Mouse (Mus musculus) CD4-positive helper T cell, adult 2 months (primary cell): ENCODE data around the gene Clec4n.
"Not testable (repeated sequence)": the region's sequence is repeated elsewhere in the genome, so short reads cannot be mapped to it uniquely, and the experiment has no call there.

Source experiments
- DNase-seq: peaks from one replicate; pipeline ENCODE4 v3.0.0-alpha.2; 2012; ENCODE audit warnings: low read depth, missing footprints, low spot score

The Clec4n gene

DNA sequence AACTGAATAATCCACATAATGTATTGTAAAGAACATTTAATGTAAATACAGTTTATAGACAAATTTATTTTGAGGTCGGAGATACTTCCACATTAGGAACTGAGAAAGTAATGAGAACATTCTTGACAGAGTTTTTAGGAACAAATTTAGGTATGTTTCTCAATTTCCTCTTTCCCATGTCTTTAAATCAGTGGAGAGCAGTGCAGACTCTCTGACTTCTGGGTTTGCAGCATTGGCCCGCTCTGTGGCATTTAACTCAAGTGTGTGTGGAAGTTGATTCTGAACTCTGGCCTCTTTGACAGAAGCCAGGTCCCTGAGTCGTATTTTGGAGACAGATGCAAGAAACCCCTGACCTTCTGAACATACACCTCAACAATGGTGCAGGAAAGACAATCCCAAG lies at the start of gene Clec4n:
TSS of gene Clec4n (plus strand) at position 200 of the 400 bp plus-strand sequence.
- DNase-seq, result no peak

GRCm38 (mm10) chr6:123184862-123185261 lies 44.8 kb upstream of the Clec4n start:
- not testable (repeated sequence) for DNase-seq

DNA sequence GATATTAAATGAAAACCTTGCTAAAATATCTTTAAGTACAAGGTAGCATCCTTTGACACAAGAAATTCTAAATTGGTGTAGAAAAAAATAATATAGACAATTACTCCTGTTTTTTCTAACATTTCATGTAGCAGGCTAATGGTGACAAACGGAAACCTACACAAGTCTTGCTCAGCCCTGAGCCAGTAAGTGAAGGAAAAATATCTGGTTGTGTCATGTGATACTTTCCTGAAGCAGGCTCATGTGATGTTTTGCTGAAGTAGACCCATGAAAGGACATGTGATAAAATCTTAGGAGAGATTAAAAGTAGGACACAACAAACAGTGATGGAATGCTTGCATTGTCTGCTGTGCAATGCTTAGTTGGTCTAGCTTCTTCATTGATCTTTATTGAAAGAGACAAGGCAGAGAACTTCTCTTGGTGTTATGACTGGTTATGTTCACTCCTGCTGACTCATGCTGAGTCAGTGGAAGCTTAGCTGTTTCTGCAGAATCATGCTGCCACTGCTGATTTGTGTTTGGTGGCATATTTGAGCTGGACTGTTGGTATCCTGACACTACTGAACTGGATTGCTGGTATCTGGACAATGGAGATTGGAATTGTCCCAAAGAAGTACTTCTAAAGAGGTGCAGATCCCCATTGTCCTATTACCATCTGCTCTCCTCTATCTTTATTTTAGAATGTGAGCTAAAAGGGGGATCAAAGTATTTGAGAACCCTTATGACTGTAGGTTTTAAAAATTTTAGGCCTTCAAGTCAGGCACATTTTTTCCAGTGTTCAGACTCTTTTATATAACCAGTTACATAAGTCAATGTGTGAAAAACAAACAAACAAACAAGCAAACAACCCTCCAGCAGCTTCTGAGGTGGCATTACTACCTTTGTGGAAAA lies 22.2 kb upstream of the Clec4n start:
- no peak for DNase-seq

- not testable (repeated sequence) for DNase-seq
These were observed 21.6 kb upstream of the Clec4n start for GRCm38 (mm10) chr6:123208077-123208439.

- no peak for DNase-seq
These were observed 17.9 kb upstream of the Clec4n start for GRCm38 (mm10) chr6:123211726-123212125.

- DNase-seq, result no peak
These were observed 2.0 kb upstream of the Clec4n start for GRCm38 (mm10) chr6:123227519-123228166.

- DNase-seq, result no peak
These were observed 1.5 kb downstream of the Clec4n start for GRCm38 (mm10) chr6:123231149-123231548.

DNA sequence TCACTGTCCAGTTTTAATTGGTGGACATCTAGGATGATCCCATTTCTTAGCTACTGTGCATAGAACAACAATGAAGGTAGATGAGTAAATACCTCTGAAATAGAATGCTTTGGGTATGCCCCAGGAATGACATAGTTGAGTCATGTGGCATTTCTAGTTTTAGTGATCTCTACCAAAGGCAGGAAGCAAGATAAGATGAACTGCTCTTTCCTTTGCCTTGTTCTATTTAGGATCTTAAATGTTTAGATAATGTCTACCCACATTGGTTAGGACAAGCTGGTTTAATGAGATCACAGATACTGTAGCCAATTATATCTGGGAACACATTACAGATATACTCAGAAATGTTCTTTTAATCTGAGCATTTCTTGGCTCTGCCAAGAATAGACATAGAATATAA lies 7.9 kb downstream of the Clec4n start:
- DNase-seq, result no peak

DNA sequence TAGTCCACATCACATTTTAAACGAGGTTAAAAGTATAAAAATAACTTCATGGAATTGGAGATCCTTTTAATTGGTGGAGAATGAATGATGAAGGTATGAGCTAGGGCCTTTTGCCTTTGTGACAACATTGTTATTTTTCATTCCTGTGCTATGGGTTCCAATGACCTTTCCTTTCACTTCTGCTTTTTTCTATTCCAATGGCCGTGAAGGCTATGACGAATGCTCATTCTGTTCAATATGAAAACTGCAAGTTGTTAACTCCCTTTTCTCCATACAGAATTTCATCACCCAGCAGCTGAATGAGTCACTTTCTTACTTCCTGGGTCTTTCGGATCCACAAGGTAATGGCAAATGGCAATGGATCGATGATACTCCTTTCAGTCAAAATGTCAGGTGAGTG lies 14.6 kb downstream of the Clec4n start:
- no peak for DNase-seq

DNA sequence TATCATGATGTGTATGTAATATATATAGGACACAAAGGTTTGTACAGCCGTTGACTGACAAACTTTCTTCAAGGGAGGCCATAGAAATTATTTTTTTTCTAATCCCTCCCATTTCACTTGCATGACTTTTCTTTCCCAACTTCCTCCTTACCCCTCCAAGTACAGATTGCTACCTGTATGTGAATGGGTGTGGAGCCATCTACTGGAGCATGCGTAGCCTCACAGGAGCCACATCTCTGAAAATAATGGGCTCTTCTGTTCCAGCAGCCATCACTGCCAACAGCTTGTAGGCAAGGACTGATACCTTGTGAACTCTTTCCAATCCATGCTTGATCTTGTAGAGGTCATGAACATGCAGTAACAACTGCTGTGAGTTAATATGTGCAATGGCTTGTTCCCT lies 19.2 kb downstream of the Clec4n start:
- not testable (repeated sequence) for DNase-seq

DNA sequence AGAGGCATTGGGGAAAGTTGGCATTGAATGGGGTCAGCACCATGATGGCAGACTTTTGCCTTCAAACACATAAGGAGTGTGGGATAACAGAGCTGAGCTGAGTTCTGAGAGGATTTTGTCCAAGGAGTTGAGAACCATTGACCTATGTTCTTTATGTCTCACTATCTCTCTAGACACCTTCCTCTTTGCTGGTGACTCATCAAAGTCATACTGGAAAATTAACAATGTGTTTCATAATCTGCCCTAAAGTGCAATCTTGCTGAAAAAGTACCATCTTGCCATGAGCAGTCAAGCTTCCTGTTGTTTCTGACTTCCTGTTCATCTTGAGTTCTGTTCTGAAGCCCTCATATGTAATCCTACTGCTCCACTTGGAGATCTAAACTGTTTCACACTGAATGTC lies 23.1 kb downstream of the Clec4n start:
- DNase-seq, result no peak

DNA sequence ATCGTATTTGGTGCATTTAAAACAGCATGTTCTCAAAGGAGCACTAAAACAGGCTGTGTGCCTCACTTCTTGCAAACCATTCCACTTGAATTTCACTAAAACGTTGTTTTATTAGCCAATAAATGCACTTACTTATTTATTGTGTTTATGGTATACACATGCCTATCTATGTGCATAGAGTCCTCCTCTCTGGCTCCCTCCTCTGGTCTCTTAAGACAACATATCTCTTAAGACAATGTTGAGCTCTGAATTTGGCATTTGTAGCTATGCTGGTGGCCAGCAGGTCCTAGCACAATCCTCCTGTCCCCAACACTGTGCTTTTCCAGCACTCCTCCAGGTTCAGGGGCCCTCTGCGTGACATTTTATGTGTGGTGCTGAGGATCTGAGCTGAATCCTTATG lies 29.3 kb downstream of the Clec4n start:
- DNase-seq, result no peak

GRCm38 (mm10) chr6:123259889-123260603 lies 30.4 kb downstream of the Clec4n start:
- no peak for DNase-seq

DNA sequence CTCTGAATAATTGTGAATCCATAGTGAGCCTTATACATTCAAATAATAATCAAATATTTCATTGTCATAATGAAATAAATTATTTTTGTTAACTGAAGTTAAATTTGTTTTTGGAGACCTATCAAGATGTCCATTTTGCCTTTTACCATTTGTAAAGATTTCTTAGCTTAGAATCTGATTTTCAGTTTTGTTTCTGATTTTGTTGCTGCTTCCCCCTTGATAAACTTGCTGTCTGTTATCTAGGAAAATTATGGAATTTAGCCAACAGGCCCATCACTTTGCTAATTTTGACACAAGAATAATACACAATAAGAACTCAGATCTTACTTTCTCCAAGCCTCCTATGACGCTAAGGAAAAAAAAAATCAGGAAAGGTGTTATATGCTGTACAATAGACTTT lies 31.2 kb downstream of the Clec4n start:
- no peak for DNase-seq

- DNase-seq, result no peak
These were observed 32.0 kb downstream of the Clec4n start, which contains the start of gene Clec4d for GRCm38 (mm10) chr6:123261555-123262161. Clec4d (plus strand) TSS chr6:123262111.

GRCm38 (mm10) chr6:123264194-123264593 lies 34.6 kb downstream of the Clec4n start:
- no peak for DNase-seq

DNA sequence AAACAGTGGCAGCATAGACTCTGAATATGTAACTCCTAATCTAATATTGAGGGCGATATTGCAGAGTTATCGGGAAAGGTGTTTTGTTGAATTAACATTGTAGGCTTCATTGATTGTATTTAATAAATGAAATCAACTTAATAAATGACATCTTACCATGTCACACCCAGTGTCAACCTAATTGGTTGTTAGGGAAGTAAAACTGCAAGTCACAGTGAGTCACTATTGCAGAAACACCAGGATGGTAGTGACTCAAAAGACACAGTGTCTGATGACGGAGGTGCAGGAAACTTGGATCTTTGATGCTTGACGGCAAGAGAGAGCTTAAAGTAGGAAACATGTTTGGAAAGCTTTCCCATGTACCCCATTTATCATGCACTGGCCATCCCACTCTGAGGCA lies 36.2 kb downstream of the Clec4n start:
- DNase-seq, result no peak

GRCm38 (mm10) chr6:123266945-123267344 lies 37.3 kb downstream of the Clec4n start:
- DNase-seq, result no peak

- DNase-seq, result no peak
These were observed 49.8 kb downstream of the Clec4n start for GRCm38 (mm10) chr6:123279443-123279842.

DNA sequence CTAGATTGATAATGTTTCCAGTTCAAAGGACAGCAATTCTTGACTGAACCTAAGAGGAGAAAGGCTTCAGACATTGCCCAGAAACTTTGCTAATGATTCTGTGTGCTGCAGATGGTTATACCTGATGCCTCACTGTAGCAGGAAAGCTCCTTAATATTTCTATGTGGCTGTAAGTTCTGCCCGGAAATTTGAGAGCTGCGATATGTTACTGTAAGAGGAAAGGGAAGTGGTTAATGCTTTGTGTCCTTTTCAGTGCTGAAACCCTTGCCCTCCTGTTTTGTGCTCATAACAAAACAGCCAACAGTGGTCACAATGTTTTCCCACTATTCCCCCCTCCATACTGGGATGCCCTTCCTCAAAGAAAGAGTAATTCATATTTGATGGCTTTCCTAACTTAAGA lies 56.7 kb downstream of the Clec4n start:
- no peak for DNase-seq

GRCm38 (mm10) chr6:123288931-123289330 lies 59.3 kb downstream of the Clec4n start:
- DNase-seq, result no peak

DNA sequence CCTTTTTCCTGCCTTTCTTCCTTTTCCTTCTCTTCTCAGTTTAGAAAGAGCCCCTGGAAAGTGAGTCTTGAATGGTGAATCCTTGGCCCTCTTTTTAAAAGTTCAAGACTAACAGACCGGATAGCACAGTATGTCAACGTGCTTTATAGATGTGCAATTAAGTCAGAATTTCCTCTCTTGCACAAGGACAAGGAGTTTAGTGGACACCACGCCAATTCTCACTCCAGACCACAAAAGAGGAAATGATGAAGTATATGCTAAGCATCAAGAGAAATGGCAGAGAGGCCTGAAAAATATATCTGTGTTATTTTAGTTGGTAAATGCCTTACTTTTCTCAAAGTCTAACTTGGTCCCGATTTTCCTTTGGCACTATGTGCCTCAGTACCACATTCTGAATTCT lies 60.1 kb downstream of the Clec4n start, which contains the start of gene Clec4e:
TSS of gene Clec4e (minus strand) at position 118 of the 400 bp plus-strand sequence.
- no peak for DNase-seq
